Mouse (Mus musculus) midbrain, embryonic 15.5 days (tissue): ENCODE measurements around the gene Pigyl. TPM values are rescaled to one million over a fixed set of nuclear protein-coding genes. Genes with fewer than 3 reads are reported as not detected.

Experiments used
- ATAC-seq: fragments of 200-750 bp; cut with Nextera tagmentation; replicated peaks from 2 replicates; pipeline ENCODE4 v1.8.0; 2017; ENCODE audit warnings: moderate TSS enrichment
- H3K27ac ChIP-seq: fragments of 300-500 bp; sonication (generic); 2 replicates; pipeline ENCODE4 v1.5.1; 2015; ENCODE audit warnings: mild to moderate bottlenecking, inconsistent platforms
- H3K27me3 ChIP-seq: fragments of 300-500 bp; sonication (generic); replicated peaks from 2 replicates; pipeline ENCODE4 v1.6.1; 2015; ENCODE audit warnings: inconsistent platforms
- H3K36me3 ChIP-seq: fragments of 300-500 bp; sonication (generic); replicated peaks from 2 replicates; pipeline ENCODE4 v1.6.1; 2015; ENCODE audit warnings: inconsistent platforms
- H3K4me1 ChIP-seq: fragments of 300-500 bp; sonication (generic); 2 replicates; pipeline ENCODE4 v1.6.1; 2015; ENCODE audit warnings: inconsistent platforms
- H3K4me2 ChIP-seq: fragments of 300-500 bp; sonication (generic); 2 replicates; pipeline ENCODE4 v1.6.1; 2015; ENCODE audit warnings: inconsistent platforms, mild to moderate bottlenecking, moderate library complexity
- H3K4me3 ChIP-seq: fragments of 300-500 bp; sonication (generic); 2 replicates; pipeline ENCODE4 v1.5.1; 2015; ENCODE audit warnings: mild to moderate bottlenecking, inconsistent platforms
- H3K9ac ChIP-seq: fragments of 300-500 bp; sonication (generic); 2 replicates; pipeline ENCODE4 v1.6.1; 2015; ENCODE audit warnings: mild to moderate bottlenecking, inconsistent platforms
- H3K9me3 ChIP-seq: fragments of 300-500 bp; sonication (generic); 2 replicates; pipeline ENCODE4 v1.6.1; 2016; ENCODE audit warnings: inconsistent platforms
- WGBS: fragments of 180-500 bp; shearing (Covaris S2); methylation state at CpG from one replicate; pipeline ENCODE4 v1.1.7; 2015; ENCODE audit warnings: mixed read lengths; 5-methylcytosine and 5-hydroxymethylcytosine counted together
- polyA plus RNA-seq: library from polyadenylated mRNA; unstranded; fragments of >200 nt; fragmentation: Nextera tagmentation; extraction: Ambion mirVana; gene quantifications from 2 replicates; pipeline ENCODE4 v1.2.1, GENCODE M21; 2015

The Pigyl gene
- polyA plus RNA-seq, 1 experiment from 2014 or later, result 85.7 TPM

DNA sequence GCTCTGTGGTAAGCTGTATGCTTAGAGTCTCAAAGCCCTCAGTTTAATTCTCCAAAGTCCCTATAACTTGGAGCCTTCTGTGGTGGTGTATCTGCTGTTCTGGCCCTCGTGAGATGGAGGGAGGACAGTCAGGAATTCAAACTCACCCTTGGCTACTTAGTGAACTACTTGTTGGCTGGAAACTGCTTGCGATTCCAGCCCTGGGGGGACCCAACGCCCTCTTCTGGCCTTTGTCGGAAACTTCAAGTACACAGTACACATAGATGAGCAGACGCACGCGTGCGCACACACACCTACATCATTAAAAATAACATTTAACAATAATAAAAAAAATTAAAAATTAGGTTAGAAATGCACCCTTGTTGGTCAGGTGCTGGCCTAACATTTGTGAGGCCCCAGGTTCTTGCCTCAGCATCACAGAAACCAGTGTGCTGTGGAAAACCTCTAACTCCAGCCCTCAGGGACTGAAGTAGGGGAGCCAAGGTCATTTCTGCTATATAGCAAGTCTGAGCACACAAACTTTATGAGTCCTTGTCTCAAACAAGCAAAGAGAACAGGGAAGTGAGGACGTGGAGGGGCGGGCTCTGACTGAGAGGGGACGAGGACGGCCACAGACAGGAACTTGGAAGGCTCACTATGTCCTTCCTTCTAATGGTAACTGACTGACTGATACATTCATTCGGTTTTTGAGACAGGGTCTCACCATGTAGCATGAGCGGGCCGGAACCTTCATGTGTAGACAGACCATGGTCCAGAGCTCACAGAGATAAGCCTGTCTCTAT is 31.2 kb upstream of the Pigyl start:
- Histone ChIP-seq H3K9me3 (no peaks in the 10 kb centered on the region), H3K4me2 (no peak overlapping the region), H3K4me1 (no peaks in the 10 kb centered on the region), H3K4me3 (no peak overlapping the region), H3K9ac (no peak overlapping the region), H3K27ac (no peak overlapping the region), H3K36me3 (no peaks in the 10 kb centered on the region), H3K27me3 (0 out of 2 replicates have a peak, but pooled peaks cover 2% of the 10 kb centered on the region)
- 87% methylated on average over 15 of the region's 15 CpGs for WGBS
- ATAC-seq, result no peak

DNA sequence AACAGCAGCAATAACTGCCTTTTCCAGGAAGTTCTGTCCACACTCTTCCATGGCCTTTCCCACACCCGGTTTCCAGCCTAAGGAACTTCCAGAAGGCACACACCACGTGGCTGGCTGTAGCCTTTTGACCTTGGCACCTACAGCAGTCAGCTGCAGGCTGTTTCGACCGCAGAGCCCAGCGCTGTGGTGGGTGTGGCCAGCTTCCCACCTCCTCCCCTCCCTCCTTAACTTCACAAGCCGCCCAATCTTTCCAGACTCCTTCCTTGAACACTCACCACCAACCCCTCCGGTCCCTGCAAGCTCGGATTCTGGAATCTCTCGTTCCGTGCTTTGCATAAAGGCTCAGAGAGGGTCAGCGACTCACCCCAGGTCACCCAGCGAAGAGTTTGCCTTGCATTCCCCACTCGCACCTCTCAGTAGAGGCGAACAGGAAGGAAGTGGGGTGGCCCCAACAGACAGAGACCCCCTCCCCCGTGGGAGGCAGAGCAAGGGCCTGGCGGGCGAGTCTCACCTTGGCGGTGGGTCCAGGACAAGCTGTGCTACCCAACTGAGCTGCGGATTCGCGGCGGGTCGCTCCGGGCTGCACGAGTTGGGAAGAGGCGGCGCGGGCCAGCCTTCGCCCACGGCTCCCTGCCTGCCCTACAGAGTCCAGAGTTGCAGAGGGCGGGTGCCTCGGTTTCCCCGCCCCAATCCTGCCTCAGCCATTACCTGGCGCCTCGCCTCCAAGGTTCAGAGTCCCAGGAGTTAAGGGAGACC is 25.2 kb upstream of the Pigyl start:
- no peaks in the 10 kb centered on the region for H3K36me3 ChIP-seq
- no peak overlapping the region for H3K27ac ChIP-seq
- H3K9me3 ChIP-seq, result no peaks in the 10 kb centered on the region
- H3K9ac ChIP-seq, result no peak overlapping the region
- H3K27me3 ChIP-seq, result peaks cover 22% of the 10 kb centered on the region
- no peak for ATAC-seq
- WGBS, result 2% methylated on average over 35 of the region's 35 CpGs
- H3K4me2 ChIP-seq, result peak overlapping the region; percentile 34
- H3K4me3 ChIP-seq, result no peak overlapping the region; the same call in 1 of the 2 replicates
- no peaks in the 10 kb centered on the region for H3K4me1 ChIP-seq

DNA sequence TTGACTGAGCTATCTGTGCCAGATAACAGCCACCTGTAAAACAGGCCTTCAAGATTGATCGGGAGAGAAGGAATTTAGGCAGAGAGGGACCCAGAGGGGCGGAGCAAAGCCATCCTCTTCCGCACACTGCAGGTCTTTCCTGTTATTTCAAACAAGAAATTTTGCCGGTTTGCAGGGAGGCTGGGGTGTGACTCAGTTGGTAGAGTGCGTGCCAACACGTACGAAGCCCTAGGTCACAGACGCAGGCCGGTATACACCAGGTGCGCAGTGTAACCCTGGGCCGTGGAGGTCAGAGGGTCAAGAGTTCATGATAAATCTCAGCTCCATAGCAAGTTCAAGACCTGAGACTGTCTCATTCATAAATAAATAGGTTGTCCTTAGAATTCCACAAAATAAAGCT is 24.4 kb upstream of the Pigyl start:
- H3K4me2 ChIP-seq, result peak overlapping the region; percentile 34
- no peak overlapping the region for H3K9ac ChIP-seq
- H3K4me3 ChIP-seq, result no peak overlapping the region
- 55% methylated on average over 11 of the region's 11 CpGs for WGBS
- peaks cover 2% of the 10 kb centered on the region; the same call in 1 of the 2 replicates for H3K4me1 ChIP-seq
- no peak for ATAC-seq
- H3K27me3 ChIP-seq, result peaks cover 22% of the 10 kb centered on the region
- no peaks in the 10 kb centered on the region for H3K36me3 ChIP-seq
- no peaks in the 10 kb centered on the region for H3K9me3 ChIP-seq
- H3K27ac ChIP-seq, result no peak overlapping the region

DNA sequence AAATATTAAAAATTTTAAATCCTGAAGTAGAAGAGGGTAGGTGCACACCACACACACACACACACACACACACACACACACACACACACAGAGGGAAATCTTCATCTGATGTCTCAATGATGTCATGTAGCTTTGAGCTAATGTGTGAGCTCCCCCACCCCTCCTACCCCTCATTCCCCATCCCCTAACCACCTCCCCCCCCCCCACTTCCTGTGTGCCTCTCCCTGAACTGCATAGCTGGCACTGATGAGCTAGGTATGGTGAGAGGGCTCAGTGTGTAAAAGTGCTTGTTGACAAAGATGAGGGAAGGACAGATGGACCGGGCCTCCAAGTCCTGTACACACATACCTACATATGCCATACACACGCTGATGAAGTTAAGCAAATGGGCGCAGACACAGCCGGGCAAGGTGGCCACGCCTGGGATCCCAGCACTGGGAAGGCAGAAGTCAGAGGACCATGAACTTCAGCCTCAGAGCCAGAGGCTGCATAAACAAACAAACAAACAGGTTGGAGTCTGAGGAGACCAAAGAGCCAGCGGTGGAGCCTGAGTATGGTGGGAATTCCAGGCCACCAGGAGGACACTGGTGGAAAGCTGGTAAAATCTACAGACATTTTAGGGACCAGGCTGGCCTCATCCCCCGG is 22.3 kb upstream of the Pigyl start:
- Histone ChIP-seq H3K4me1 (peaks cover 3% of the 10 kb centered on the region; the same call in 1 of the 2 replicates), H3K9ac (no peak overlapping the region), H3K27me3 (peaks cover 22% of the 10 kb centered on the region), H3K27ac (no peak overlapping the region), H3K9me3 (no peaks in the 10 kb centered on the region), H3K36me3 (no peaks in the 10 kb centered on the region), H3K4me3 (no peak overlapping the region), H3K4me2 (no peak overlapping the region)
- WGBS, result 87% methylated on average over 7 of the region's 7 CpGs
- no peak for ATAC-seq

DNA sequence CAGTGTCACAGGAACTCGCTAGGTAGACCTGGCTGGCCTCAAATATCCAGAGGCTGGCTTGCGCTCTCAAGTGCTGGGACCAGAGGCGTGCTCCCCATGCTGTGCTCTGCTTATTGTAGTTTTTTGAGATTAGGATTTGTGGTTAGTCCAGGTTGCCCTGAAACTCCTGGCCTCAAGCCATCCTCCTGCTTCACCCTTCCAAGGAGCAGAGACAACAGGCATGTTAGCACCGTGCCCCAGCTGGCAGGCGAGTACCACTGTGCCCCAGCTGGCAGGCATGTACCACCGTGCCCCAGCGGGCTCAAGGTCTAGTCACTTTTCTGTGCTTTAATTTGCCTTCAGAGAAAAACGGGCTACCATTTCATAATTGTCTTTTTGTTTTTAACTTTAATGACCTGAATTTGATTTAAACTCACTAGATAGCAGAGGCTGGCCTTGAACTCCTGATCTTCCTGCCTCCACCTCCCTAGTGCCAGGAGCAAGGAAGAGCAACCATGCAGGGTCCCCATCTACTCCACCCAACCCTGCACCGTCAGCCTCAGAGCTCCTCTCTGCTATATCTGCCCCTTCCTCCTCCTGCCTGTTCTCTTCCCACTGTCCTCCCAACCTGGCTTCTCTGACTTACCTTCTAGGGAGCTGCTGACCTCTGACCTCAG is 21.5 kb upstream of the Pigyl start:
- H3K36me3 ChIP-seq, result no peaks in the 10 kb centered on the region
- 80% methylated on average over 9 of the region's 9 CpGs for WGBS

DNA sequence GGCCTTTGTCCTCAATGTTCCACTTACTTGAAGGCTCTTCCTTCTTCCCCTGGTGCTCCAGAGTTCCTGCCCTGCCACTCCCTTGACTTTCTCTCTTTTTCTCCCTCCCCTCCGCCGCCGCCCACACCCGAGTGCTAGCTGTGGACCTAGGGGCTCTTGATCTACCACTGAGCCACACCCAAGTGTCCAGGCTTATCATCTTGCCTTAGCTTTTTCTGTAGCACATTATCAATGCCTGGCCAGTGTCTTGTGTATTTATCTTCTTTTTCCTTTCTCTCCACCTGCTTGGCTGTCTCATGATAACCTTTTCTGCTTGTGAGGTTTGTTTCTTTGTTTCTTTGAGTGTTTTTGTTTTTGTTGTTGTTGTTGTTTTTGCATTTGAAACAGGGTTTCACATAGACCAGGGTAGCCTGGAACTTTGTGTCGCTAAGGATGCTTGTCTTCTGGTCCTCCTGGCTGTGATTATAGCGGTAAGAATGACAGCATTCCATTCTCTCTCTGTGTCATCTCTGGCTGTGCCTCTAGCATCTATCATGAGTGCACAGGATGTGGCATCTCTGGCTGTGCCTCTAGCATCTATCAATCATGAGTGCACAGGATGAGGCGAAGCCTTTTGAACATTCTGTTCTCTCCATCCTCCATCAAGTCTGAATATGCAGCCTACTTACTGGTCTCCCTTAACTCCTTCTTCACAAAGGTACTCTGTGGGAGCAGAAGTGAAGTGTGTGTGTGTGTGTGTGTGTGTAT is 20.8 kb upstream of the Pigyl start, which contains the start of gene Acp5:
Acp5 (minus strand) TSS at position 68 of the 747 bp plus-strand sequence.
- Histone ChIP-seq H3K9me3 (no peaks in the 10 kb centered on the region), H3K9ac (no peak within 1 kb of the TSS), H3K4me3 (no peak within 1 kb of the TSS), H3K27me3 (peaks cover 16% of the 10 kb centered on the region), H3K36me3 (no peaks in the 10 kb centered on the region), H3K4me2 (no peak within 1 kb of the TSS), H3K4me1 (peaks cover 3% of the 10 kb centered on the region; the same call in 1 of the 2 replicates), H3K27ac (no peak within 1 kb of the TSS)
- no peak for ATAC-seq
- WGBS, result 79% methylated on average over 7 of the region's 7 CpGs

More for the DNA sequence above, 21.5 kb upstream of the Pigyl start:
- peaks cover 3% of the 10 kb centered on the region; the same call in 1 of the 2 replicates for H3K4me1 ChIP-seq
- H3K4me2 ChIP-seq, result no peak overlapping the region
- no peak overlapping the region for H3K4me3 ChIP-seq
- H3K27me3 ChIP-seq, result peaks cover 22% of the 10 kb centered on the region
- no peaks in the 10 kb centered on the region for H3K9me3 ChIP-seq
- no peak overlapping the region for H3K27ac ChIP-seq
- H3K9ac ChIP-seq, result no peak overlapping the region
- no peak for ATAC-seq

DNA sequence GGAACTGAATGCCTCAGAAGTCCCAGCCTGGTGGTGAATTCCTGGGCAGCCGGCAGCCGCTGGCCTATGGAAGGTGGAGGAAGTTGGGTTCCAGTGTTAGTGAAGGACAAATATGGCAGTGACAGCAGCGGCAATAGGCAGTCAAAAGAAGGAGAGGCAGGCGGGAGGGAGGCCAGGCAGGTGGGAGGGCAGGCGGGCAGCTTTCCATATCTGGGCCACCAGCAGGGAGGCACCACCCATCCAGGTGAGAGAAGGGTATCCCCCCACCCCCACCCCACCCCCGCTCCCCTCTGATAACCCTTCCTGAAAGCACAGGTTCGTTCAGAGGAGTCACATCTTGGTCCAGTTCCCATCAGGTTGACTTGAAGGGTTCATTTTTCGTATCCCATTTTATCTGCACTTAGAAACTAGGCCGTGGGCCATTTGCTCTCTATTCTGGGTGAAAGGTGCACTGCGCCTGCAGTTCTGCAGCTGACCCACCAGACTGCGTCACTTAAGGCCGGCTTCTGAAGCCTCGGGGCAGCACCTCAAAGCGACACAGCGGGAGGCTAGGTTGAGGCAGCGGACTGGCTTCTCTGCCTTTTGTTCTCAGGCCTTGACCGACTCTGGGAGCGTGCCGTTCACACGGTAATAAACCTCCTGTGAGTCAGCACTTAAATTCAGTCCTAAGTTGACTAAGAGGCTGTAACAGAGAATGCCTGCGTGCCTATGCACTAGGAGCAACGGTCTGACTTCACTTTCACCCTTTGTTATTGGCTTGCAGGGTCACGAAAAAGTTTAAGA is 19.7 kb upstream of the Pigyl start:
- Histone ChIP-seq H3K4me1 (peaks cover 3% of the 10 kb centered on the region; the same call in 1 of the 2 replicates), H3K9me3 (no peaks in the 10 kb centered on the region), H3K36me3 (no peaks in the 10 kb centered on the region), H3K27me3 (peaks cover 5% of the 10 kb centered on the region), H3K9ac (no peak overlapping the region), H3K27ac (no peak overlapping the region), H3K4me3 (no peak overlapping the region), H3K4me2 (no peak overlapping the region)
- WGBS, result 13% methylated on average over 23 of the region's 23 CpGs
- no peak for ATAC-seq

DNA sequence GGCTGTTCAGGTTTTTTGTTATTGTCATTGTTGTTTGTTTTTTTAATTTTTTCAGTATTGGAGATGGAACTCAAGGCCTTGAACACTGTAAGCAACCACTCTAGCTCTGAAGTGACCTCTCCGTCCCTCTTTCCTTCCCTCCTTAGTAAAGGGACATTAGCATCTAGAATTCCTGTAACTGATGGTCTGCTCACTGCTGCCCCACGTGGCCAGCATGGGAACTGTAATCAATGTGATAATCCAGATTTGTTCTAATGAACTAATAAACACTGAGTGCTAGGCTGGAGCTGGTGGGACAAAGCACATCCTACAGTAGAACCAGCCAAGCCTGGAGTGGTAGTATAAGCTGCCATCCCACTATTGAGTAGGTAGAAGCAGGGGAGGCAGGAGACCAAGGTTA is 18.2 kb upstream of the Pigyl start:
- H3K9ac ChIP-seq, result no peak overlapping the region
- H3K27ac ChIP-seq, result no peak overlapping the region
- H3K4me2 ChIP-seq, result no peak overlapping the region
- 17% methylated on average over 2 of the region's 2 CpGs for WGBS
- no peaks in the 10 kb centered on the region for H3K9me3 ChIP-seq
- no peaks in the 10 kb centered on the region for H3K27me3 ChIP-seq
- H3K36me3 ChIP-seq, result no peaks in the 10 kb centered on the region
- H3K4me1 ChIP-seq, result peaks cover 3% of the 10 kb centered on the region; the same call in 1 of the 2 replicates
- no peak overlapping the region for H3K4me3 ChIP-seq
- ATAC-seq, result no peak

DNA sequence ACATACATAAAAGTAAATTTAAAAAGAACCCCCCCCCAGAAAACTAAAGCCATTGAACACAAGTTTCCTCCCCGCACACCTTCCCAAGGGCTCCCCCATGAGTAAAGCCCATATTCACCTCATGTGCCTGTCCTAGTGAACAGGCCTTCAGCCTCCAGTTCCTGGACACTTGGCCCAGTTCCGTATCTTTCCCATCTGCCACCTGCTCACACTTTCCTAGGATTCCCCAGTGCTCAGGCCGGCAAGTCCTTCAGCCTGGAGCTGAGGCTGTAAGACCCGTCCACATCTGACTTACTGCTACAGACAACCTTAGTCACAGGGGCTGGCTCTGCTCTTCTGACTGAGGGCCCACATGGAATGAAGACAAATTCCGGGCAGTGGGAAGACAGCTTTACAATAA is 16.9 kb upstream of the Pigyl start:
- no peak for ATAC-seq
- no peak overlapping the region for H3K9ac ChIP-seq
- WGBS, result 85% methylated on average over 5 of the region's 5 CpGs
- H3K36me3 ChIP-seq, result no peaks in the 10 kb centered on the region
- H3K4me2 ChIP-seq, result no peak overlapping the region
- H3K9me3 ChIP-seq, result no peaks in the 10 kb centered on the region
- no peak overlapping the region for H3K27ac ChIP-seq
- H3K4me3 ChIP-seq, result no peak overlapping the region
- no peaks in the 10 kb centered on the region for H3K27me3 ChIP-seq
- peaks cover 3% of the 10 kb centered on the region; the same call in 1 of the 2 replicates for H3K4me1 ChIP-seq

DNA sequence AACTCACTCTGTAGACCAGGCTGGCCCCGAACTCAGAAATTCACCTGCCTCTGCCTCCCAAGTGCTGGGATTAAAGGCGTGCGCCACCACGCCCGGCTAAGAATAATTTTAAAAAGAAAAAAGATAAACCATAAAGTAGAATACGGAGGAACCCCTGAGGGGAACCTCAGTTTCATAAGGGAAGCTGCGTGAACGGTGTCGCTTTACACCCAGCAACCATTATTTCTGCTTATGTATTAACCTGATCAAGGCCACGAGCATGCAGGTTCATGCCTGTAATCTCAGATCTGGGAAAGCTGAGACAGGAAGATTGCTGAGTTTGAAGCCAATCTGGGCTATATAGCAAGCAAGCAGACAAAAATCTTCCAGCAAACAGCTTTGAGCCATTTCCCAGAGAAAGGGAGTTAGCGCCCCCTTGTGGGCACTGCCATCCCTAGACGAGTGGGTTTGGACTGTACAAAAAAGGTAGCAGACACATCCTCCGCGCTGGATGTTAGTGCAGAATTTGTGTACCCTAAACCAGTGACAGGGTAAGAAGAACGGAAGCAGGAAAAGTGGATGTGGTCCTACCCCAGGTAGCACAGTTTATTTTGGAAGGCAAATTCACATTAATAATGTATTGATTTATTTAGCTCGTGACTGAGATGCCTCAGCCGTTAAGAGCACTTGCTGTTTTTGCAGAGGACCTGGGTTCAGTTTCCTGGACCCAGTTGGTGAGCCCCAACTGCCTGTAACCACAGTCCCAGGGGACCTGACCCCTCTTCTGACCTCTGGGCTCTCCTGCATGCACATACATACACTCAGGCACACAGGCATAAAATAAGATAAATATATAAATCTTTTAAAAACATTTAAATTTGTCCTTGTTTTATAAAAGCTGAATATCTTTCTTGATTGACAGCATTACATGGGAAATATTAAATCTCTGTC is 13.3 kb upstream of the Pigyl start:
- H3K9me3 ChIP-seq, result no peaks in the 10 kb centered on the region
- H3K27ac ChIP-seq, result no peak overlapping the region
- H3K27me3 ChIP-seq, result no peaks in the 10 kb centered on the region
- ATAC-seq, result 0 out of 2 replicates have a peak, but pooled peaks have one; percentile 45
- H3K36me3 ChIP-seq, result no peaks in the 10 kb centered on the region
- no peak overlapping the region for H3K4me3 ChIP-seq
- no peak overlapping the region for H3K9ac ChIP-seq
- H3K4me1 ChIP-seq, result no peaks in the 10 kb centered on the region
- WGBS, result 56% methylated on average over 17 of the region's 17 CpGs
- no peak overlapping the region for H3K4me2 ChIP-seq
